Mouse (Mus musculus): ENCODE data around the gene Ovol3. TPM values are rescaled to one million over a fixed set of nuclear protein-coding genes. Genes with fewer than 3 reads are reported as not detected.

Ovol3 gene
- polyA plus RNA-seq, 1 experiment = 1.4 TPM

- H3K27ac ChIP-seq (ENCODE audit: control insufficient read depth, insufficient read depth, low read length) = no peak overlapping the region; the same call in 1 of the 2 replicates
- peaks cover 12% of the 10 kb centered on the region for H3K4me1 ChIP-seq (replicated peaks; ENCODE audit: control insufficient read depth, insufficient read depth, low read length)
- H3K27me3 ChIP-seq (ENCODE audit: control insufficient read depth, insufficient read depth, low read length) = no peaks in the 10 kb centered on the region
- peak overlapping the region; percentile 96 for H3K4me3 ChIP-seq (ENCODE audit: control insufficient read depth, insufficient read depth, low read length)
- DNase-seq = peak; percentile 55
- peaks cover 11% of the 10 kb centered on the region; the same call in 1 of the 2 replicates for H3K36me3 ChIP-seq (ENCODE audit: control insufficient read depth, insufficient read depth, low read length)
- no peak for TF ChIP-seq POLR2A (IDR thresholded peaks at IDR 0.05; ENCODE audit: control insufficient read depth, extremely low read depth, insufficient read depth, low read length, poor library complexity)
- TF ChIP-seq CTCF (IDR thresholded peaks at IDR 0.05; ENCODE audit: borderline replicate concordance, control insufficient read depth, extremely low read depth, insufficient read depth, low read length, poor library complexity) = no peak
- WGBS = 4% methylated on average over 26 of the region's 26 CpGs
Observed at GRCm38 (mm10) chr7:30193581-30194100, 41.9 kb downstream of the Ovol3 start.

DNA sequence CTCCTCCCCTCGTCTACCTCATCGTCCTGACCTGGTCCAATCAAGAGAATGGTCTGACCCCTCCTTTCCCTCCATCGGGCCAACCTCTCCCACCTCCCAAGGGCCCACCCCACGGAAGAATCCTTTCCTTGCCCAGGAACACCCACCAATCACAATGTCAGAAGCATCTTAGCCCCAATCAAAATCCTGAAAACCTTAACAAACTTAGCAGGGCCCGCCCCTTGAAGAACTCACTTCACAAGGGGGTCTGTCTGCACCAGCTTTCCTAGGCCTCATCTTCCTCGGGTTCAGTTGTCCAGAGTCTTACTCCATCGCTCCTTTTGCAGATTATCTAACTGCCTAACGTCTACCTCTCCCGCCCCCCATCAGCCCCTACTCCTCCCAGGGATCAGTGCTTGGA lies 42.5 kb downstream of the Ovol3 start:
- TF ChIP-seq POLR2A (IDR thresholded peaks at IDR 0.05; ENCODE audit: control insufficient read depth, extremely low read depth, insufficient read depth, low read length, poor library complexity) (no peak), CTCF (IDR thresholded peaks at IDR 0.05; ENCODE audit: borderline replicate concordance, control insufficient read depth, extremely low read depth, insufficient read depth, low read length, poor library complexity) (no peak)
- Histone ChIP-seq H3K4me3 (ENCODE audit: control insufficient read depth, insufficient read depth, low read length) (no peak overlapping the region), H3K4me1 (replicated peaks; ENCODE audit: control insufficient read depth, insufficient read depth, low read length) (peaks cover 12% of the 10 kb centered on the region), H3K36me3 (ENCODE audit: control insufficient read depth, insufficient read depth, low read length) (peaks cover 13% of the 10 kb centered on the region; the same call in 1 of the 2 replicates), H3K27me3 (ENCODE audit: control insufficient read depth, insufficient read depth, low read length) (no peaks in the 10 kb centered on the region), H3K27ac (ENCODE audit: control insufficient read depth, insufficient read depth, low read length) (no peak overlapping the region)
- no peak for DNase-seq
- WGBS = 85% methylated on average over 9 of the region's 9 CpGs

DNA sequence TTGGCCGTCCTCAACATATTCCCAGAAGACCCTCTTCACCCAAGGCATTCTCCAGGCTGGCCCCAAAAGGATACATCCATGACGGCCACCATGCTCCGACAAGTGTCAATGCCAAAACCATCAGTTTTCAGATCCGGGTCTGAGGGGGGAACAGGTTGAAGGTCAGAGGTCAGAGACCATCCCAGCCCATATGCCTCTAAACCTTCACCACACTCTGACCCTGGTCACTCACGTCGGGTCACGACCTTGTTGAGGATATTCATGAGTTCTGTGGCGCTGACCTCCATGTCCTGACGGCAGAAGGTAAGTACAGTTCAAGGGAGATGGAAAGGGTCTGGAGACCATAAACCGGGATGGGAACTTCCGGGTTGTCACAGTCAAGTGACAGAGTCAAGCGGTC lies 43.4 kb downstream of the Ovol3 start:
- Histone ChIP-seq H3K27ac (ENCODE audit: control insufficient read depth, insufficient read depth, low read length) (no peak overlapping the region), H3K36me3 (ENCODE audit: control insufficient read depth, insufficient read depth, low read length) (peaks cover 22% of the 10 kb centered on the region), H3K27me3 (ENCODE audit: control insufficient read depth, insufficient read depth, low read length) (no peaks in the 10 kb centered on the region), H3K4me3 (ENCODE audit: control insufficient read depth, insufficient read depth, low read length) (no peak overlapping the region), H3K4me1 (replicated peaks; ENCODE audit: control insufficient read depth, insufficient read depth, low read length) (peaks cover 9% of the 10 kb centered on the region)
- 97% methylated on average over 12 of the region's 12 CpGs for WGBS
- no peak for TF ChIP-seq POLR2A (IDR thresholded peaks at IDR 0.05; ENCODE audit: control insufficient read depth, extremely low read depth, insufficient read depth, low read length, poor library complexity)
- no peak for TF ChIP-seq CTCF (IDR thresholded peaks at IDR 0.05; ENCODE audit: borderline replicate concordance, control insufficient read depth, extremely low read depth, insufficient read depth, low read length, poor library complexity)
- no peak for DNase-seq

- H3K27ac ChIP-seq (ENCODE audit: control insufficient read depth, insufficient read depth, low read length) = no peak overlapping the region
- no peaks in the 10 kb centered on the region for H3K27me3 ChIP-seq (ENCODE audit: control insufficient read depth, insufficient read depth, low read length)
- H3K4me3 ChIP-seq (ENCODE audit: control insufficient read depth, insufficient read depth, low read length) = no peak overlapping the region
- 96% methylated on average over 4 of the region's 4 CpGs for WGBS
- no peak for DNase-seq
- TF ChIP-seq CTCF (IDR thresholded peaks at IDR 0.05; ENCODE audit: borderline replicate concordance, control insufficient read depth, extremely low read depth, insufficient read depth, low read length, poor library complexity) (no peak), POLR2A (IDR thresholded peaks at IDR 0.05; ENCODE audit: control insufficient read depth, extremely low read depth, insufficient read depth, low read length, poor library complexity) (no peak)
- peaks cover 12% of the 10 kb centered on the region for H3K4me1 ChIP-seq (replicated peaks; ENCODE audit: control insufficient read depth, insufficient read depth, low read length)
- H3K36me3 ChIP-seq (ENCODE audit: control insufficient read depth, insufficient read depth, low read length) = peaks cover 25% of the 10 kb centered on the region
Observed at GRCm38 (mm10) chr7:30189116-30189491, 46.4 kb downstream of the Ovol3 start.

DNA sequence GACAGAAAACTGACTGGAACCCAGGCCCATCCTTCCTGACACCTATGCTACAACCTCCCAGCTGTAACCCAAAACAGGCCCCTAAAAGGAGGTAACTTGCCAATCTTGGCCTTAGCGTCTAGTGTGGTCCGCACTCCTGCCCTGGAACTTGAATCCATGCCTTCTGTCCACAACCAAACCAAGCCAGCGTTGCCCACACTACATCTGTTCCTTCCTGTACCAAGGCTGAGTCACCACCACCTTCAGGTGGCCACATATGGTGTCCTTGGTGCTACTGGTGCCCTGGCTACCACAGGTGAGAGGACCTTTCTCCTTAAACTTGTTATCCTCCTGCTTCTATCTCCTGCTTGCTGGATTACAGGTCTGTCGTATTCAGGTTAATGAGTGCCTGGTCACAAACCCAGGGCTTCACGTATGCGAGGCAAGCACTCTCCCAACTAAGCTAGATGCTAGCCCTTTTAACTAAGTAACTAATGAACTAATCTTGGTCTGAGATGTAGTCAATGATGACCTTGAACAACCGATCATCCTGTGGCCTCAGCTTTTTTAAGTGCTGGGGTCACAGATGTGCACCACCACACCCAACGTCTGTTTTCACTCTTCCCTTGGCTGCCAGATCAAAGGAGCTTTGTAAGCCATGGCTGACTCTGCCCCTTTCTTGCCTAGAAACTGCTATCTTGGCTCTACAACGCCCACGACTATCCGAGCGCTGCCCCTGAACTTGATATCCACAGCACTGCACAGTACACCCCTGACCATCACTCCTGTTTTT lies 47.0 kb downstream of the Ovol3 start:
- 82% methylated on average over 12 of the region's 12 CpGs for WGBS
- peaks cover 25% of the 10 kb centered on the region for H3K36me3 ChIP-seq (ENCODE audit: control insufficient read depth, insufficient read depth, low read length)
- TF ChIP-seq CTCF (IDR thresholded peaks at IDR 0.05; ENCODE audit: borderline replicate concordance, control insufficient read depth, extremely low read depth, insufficient read depth, low read length, poor library complexity) (no peak), POLR2A (IDR thresholded peaks at IDR 0.05; ENCODE audit: control insufficient read depth, extremely low read depth, insufficient read depth, low read length, poor library complexity) (no peak)
- peaks cover 14% of the 10 kb centered on the region for H3K4me1 ChIP-seq (replicated peaks; ENCODE audit: control insufficient read depth, insufficient read depth, low read length)
- no peak overlapping the region for H3K4me3 ChIP-seq (ENCODE audit: control insufficient read depth, insufficient read depth, low read length)
- H3K27me3 ChIP-seq (ENCODE audit: control insufficient read depth, insufficient read depth, low read length) = no peaks in the 10 kb centered on the region
- H3K27ac ChIP-seq (ENCODE audit: control insufficient read depth, insufficient read depth, low read length) = no peak overlapping the region
- no peak for DNase-seq

DNA sequence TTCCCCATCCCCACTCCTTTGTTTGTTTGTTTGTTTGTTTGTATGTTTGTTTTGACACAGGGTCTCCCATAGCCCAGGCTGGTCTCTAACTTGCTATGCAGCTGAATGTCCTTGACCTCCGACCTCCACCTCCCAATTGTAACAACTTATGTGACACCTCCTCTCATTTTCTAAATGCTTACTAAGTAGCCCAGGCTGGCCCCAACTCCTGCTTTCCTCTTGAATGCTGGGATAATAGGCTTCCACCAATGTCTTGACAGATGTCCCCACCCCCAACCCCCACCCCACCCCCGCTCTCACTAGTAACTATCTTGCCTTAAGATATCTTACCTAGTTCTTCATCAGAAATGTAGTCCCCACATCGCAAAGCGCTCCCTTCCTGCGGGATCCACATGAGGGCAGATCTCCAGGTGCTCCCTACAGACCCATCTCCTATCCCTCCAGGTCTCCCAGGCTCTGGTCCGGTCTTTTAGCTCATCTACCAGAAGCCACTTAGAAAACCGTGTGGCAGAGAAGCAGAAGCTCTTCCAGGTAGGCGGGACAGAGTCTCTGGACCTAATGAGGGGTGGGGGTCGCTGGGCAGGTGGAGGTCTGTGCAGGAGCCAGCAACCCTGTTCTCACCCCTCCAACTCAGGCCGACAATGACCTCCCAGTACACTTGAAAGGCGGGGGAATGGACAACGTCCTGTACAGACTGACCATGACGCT lies 50.7 kb downstream of the Ovol3 start:
- Histone ChIP-seq H3K36me3 (ENCODE audit: control insufficient read depth, insufficient read depth, low read length) (peaks cover 20% of the 10 kb centered on the region), H3K27ac (ENCODE audit: control insufficient read depth, insufficient read depth, low read length) (no peak overlapping the region), H3K27me3 (ENCODE audit: control insufficient read depth, insufficient read depth, low read length) (no peaks in the 10 kb centered on the region), H3K4me1 (replicated peaks; ENCODE audit: control insufficient read depth, insufficient read depth, low read length) (peaks cover 7% of the 10 kb centered on the region; the same call in 1 of the 2 replicates), H3K4me3 (ENCODE audit: control insufficient read depth, insufficient read depth, low read length) (no peak overlapping the region)
- WGBS = 92% methylated on average over 13 of the region's 13 CpGs
- TF ChIP-seq CTCF (IDR thresholded peaks at IDR 0.05; ENCODE audit: borderline replicate concordance, control insufficient read depth, extremely low read depth, insufficient read depth, low read length, poor library complexity) (no peak), POLR2A (IDR thresholded peaks at IDR 0.05; ENCODE audit: control insufficient read depth, extremely low read depth, insufficient read depth, low read length, poor library complexity) (no peak)
- DNase-seq = no peak
